Mouse (Mus musculus) subcutaneous adipose tissue, adult 2 months (tissue): ENCODE data around the gene Efhd2. TPM values are rescaled to one million over a fixed set of nuclear protein-coding genes. Genes with fewer than 3 reads are reported as not detected.

Experiments used
- polyA plus RNA-seq: library from polyadenylated mRNA; depleted of rRNA; stranded (reverse); fragments of >200 nt; gene quantifications from 2 replicates; pipeline ENCODE4 v1.2.3, GENCODE M21; 2012; ENCODE audit warnings: low replicate concordance; rRNA removed

Efhd2 gene
- 47.2 and 70.3 TPM in 2 replicates for polyA plus RNA-seq

GRCm38 (mm10) chr4:141874601-141875460 is at the start of gene Efhd2:
Efhd2 (minus strand) TSS chr4:141874920.

GRCm38 (mm10) chr4:141845999-141846398 is 28.7 kb downstream of the Efhd2 start, which contains the start of gene Ctrc:
Ctrc (minus strand) TSS chr4:141846359.

GRCm38 (mm10) chr4:141826060-141826459 is 48.7 kb downstream of the Efhd2 start, which contains the start of gene Cela2a:
Cela2a (minus strand) TSS chr4:141826160.

Other genes starting within 250 kb of the Efhd2 start
- 41.7 and 65.7 TPM in 2 replicates for gene Plekhm2, start 210.0 kb downstream of the Efhd2 start, polyA plus RNA-seq
- gene Rsc1a1, start 189.3 kb downstream of the Efhd2 start, polyA plus RNA-seq, result 13.4 and 16.3 TPM in 2 replicates
- 10.9 and 18.8 TPM in 2 replicates for gene Ddi2, start 151.5 kb downstream of the Efhd2 start, polyA plus RNA-seq
- gene Agmat, start 128.2 kb downstream of the Efhd2 start, polyA plus RNA-seq, result 0.19 TPM in 1 of 2 replicates, not detected in the other
- 11.2 and 13.9 TPM in 2 replicates for gene Dnajc16, start 84.0 kb downstream of the Efhd2 start, polyA plus RNA-seq
- 21.5 and 24.8 TPM in 2 replicates for gene Casp9, start 81.3 kb downstream of the Efhd2 start, polyA plus RNA-seq
- 0.86 and 2.0 TPM in 2 replicates for gene Cela2a, start 48.8 kb downstream of the Efhd2 start, polyA plus RNA-seq
- 0.14 TPM in 1 of 2 replicates, not detected in the other for gene Ctrc, start 28.6 kb downstream of the Efhd2 start, polyA plus RNA-seq
- 0.19 TPM in 1 of 2 replicates, not detected in the other for gene Fhad1, start 140.2 kb upstream of the Efhd2 start, polyA plus RNA-seq
- 5.6 and 13.7 TPM in 2 replicates for gene Tmem51, start 209.4 kb upstream of the Efhd2 start, polyA plus RNA-seq